ENCODE assay signal across 12 mouse cellular contexts in the genomic region with DNA sequence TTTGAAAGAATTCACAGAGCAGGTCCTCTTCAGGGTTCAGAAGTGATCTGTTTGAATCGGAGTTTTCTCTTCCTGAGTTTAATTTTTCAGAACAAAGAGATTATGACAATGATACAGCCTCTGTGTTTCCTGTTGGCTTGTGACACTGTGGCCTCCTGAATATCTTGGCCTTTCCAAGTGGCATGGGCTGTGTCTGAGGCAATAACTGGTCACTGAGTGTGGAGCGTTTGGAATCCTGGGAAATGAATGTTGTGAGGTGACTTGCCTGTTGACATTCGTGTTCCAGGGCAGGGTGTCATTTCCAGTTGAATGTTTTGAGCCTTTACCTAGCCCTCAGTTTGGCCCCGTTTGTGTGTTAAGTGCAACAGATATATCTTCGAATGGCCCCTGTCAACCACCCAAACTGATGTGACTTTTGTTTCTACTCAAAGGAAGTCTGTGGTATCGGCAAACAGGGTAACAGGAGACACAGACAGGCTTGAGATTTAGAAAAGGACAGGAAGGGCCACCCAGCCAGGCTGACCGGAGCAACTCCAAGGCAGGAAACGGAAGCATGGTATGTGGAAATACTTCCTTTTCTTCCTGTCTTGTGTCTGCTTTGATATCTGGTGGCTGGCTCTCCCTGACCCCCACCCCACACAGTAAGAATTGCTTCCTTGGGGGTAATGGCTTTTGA. TPM values are rescaled to one million over a fixed set of nuclear protein-coding genes. Genes with fewer than 3 reads are reported as not detected.
A peak's percentile ranks its signal among the peaks of the same experiment; 100 is the strongest.
DNase-seq lines count a peak whose midpoint lies in the region; ATAC-seq and TF ChIP-seq lines count a peak whose summit lies in the region.
"Had no signal": no experiment of that assay in that cellular context is flagged by ENCODE, and none has a peak within 500 bp of the region (broad histone marks: within the 10 kb centered on the region; RNA-seq: fewer than 3 reads in every experiment).

No protein-coding gene starts in this region.

- H3K27me3 ChIP-seq in heart, adult 2 months (ENCODE audit: control insufficient read depth, insufficient read depth, low read length): no peaks in the 10 kb centered on the region
- no peaks in the 10 kb centered on the region for H3K27me3 ChIP-seq in stomach, embryonic 15.5 days (replicated peaks)
- H3K27me3 ChIP-seq in stomach, postnatal 0 days (ENCODE audit: control insufficient read depth, insufficient read depth, low read length): no peaks in the 10 kb centered on the region
- no peaks in the 10 kb centered on the region for H3K27me3 ChIP-seq in kidney, postnatal 0 days (ENCODE audit: insufficient read depth, low read length)
- H3K27me3 ChIP-seq in hindbrain, embryonic 11.5 days (ENCODE audit: control insufficient read depth, insufficient read depth, low read length): no peaks in the 10 kb centered on the region
- H3K27me3 ChIP-seq: liver, embryonic 13.5 days; neural tube, embryonic 12.5 days had no signal

- peak in 1 of 2 experiments; percentile 23 for DNase-seq in heart, adult 2 months
- DNase-seq in heart, postnatal 25 days (ENCODE audit: low spot score): no peak
- DNase-seq in stomach, postnatal 0 days (ENCODE audit: low spot score): no peak
- DNase-seq in kidney, postnatal 0 days (ENCODE audit: low spot score): peak; percentile 61
- DNase-seq in left cerebral cortex, adult 9 months (ENCODE audit: low spot score in 2 of 2): no peak
- DNase-seq in hindbrain, embryonic 11.5 days (ENCODE audit: low spot score): no peak
- DNase-seq: cerebellum, adult 9-11 months; liver, embryonic 13.5 days had no signal

- intact Hi-C loops in heart, adult 2 months (cut with DNase I): loop anchor here (5.0 kb wide), 1 partner anchor 92 kb away; no protein-coding TSS in a partner anchor
- intact Hi-C loops in heart, postnatal 25 days (cut with DNase I): loop anchor here (2.0 kb wide), 1 partner anchor 20 kb away; no protein-coding TSS in a partner anchor

- H3K9me3 ChIP-seq in stomach, embryonic 15.5 days: no peaks in the 10 kb centered on the region
- no peaks in the 10 kb centered on the region for H3K9me3 ChIP-seq in stomach, postnatal 0 days (ENCODE audit: control insufficient read depth, low read length)
- no peaks in the 10 kb centered on the region for H3K9me3 ChIP-seq in kidney, postnatal 0 days (replicated peaks; ENCODE audit: low read length)
- H3K9me3 ChIP-seq in hindbrain, embryonic 11.5 days (ENCODE audit: control insufficient read depth, low read length): no peaks in the 10 kb centered on the region
- H3K9me3 ChIP-seq: liver, embryonic 13.5 days; neural tube, embryonic 12.5 days had no signal

- no peak overlapping the region for H3K4me2 ChIP-seq in stomach, embryonic 15.5 days
- H3K4me2 ChIP-seq in stomach, postnatal 0 days (replicated peaks; ENCODE audit: low read depth): no peak overlapping the region
- no peak overlapping the region for H3K4me2 ChIP-seq in kidney, postnatal 0 days (ENCODE audit: low read length)
- no peak overlapping the region for H3K4me2 ChIP-seq in hindbrain, embryonic 11.5 days (replicated peaks; ENCODE audit: low read depth, low read length)
- H3K4me2 ChIP-seq: liver, embryonic 13.5 days; neural tube, embryonic 12.5 days had no signal

- TF ChIP-seq CTCF in heart, adult 2 months (IDR thresholded peaks at IDR 0.05): no peak
- no peak for TF ChIP-seq CTCF in stomach, postnatal 0 days (IDR thresholded peaks at IDR 0.05; ENCODE audit: low read depth)
- TF ChIP-seq CTCF in kidney, postnatal 0 days (IDR thresholded peaks at IDR 0.05; ENCODE audit: low read depth): no peak

- peaks cover 24% of the 10 kb centered on the region for H3K4me1 ChIP-seq in heart, adult 2 months (ENCODE audit: control insufficient read depth, insufficient read depth, low read length)
- 0 out of 2 replicates have a peak, but pooled peaks cover 6% of the 10 kb centered on the region for H3K4me1 ChIP-seq in stomach, embryonic 15.5 days
- H3K4me1 ChIP-seq in stomach, postnatal 0 days (replicated peaks; ENCODE audit: control insufficient read depth, insufficient read depth): no peaks in the 10 kb centered on the region
- no peaks in the 10 kb centered on the region for H3K4me1 ChIP-seq in kidney, postnatal 0 days (replicated peaks; ENCODE audit: insufficient read depth, low read length)
- H3K4me1 ChIP-seq in hindbrain, embryonic 11.5 days (replicated peaks; ENCODE audit: control insufficient read depth, insufficient read depth, low read length): no peaks in the 10 kb centered on the region
- H3K4me1 ChIP-seq: neural tube, embryonic 12.5 days had no signal

- no peaks in the 10 kb centered on the region for H3K36me3 ChIP-seq in heart, adult 2 months (ENCODE audit: control insufficient read depth, insufficient read depth, low read length)
- no peaks in the 10 kb centered on the region for H3K36me3 ChIP-seq in stomach, embryonic 15.5 days
- H3K36me3 ChIP-seq in stomach, postnatal 0 days (ENCODE audit: control insufficient read depth, insufficient read depth, low read length): no peaks in the 10 kb centered on the region
- H3K36me3 ChIP-seq in kidney, postnatal 0 days (ENCODE audit: insufficient read depth, low read length): no peaks in the 10 kb centered on the region
- no peaks in the 10 kb centered on the region for H3K36me3 ChIP-seq in hindbrain, embryonic 11.5 days (ENCODE audit: control insufficient read depth, insufficient read depth, low read length)
- H3K36me3 ChIP-seq: liver, embryonic 13.5 days; neural tube, embryonic 12.5 days had no signal

- H3K79me2 ChIP-seq in heart, adult 2 months (replicated peaks; ENCODE audit: control insufficient read depth, insufficient read depth, low read length): no peaks in the 10 kb centered on the region

- no peak for TF ChIP-seq EP300 in heart, adult 2 months (IDR thresholded peaks at IDR 0.05; ENCODE audit: insufficient read depth, low read depth, low read length)
- TF ChIP-seq EP300 in stomach, postnatal 0 days (optimal IDR thresholded peaks at IDR 0.05): no peak

- no peak for ATAC-seq in stomach, embryonic 15.5 days (ENCODE audit: insufficient read depth, low FRiP score, low read depth)
- no peak for ATAC-seq in stomach, postnatal 0 days (ENCODE audit: low FRiP score, low TSS enrichment)
- no peak for ATAC-seq in kidney, postnatal 0 days (replicated peaks; ENCODE audit: low FRiP score, low read depth)
- ATAC-seq in monocyte, adult 5-6 weeks (replicated peaks; ENCODE audit: insufficient number of reproducible peaks, low FRiP score, low TSS enrichment, poor library complexity, severe bottlenecking): peak; percentile 33; the same call in 1 of the 2 replicates
- no peak for ATAC-seq in hindbrain, embryonic 11.5 days (ENCODE audit: low FRiP score)

- 31% methylated on average over 8 of the region's 8 CpGs for WGBS in heart, adult 2 months
- WGBS in stomach, embryonic 15.5 days: 53% methylated on average over 8 of the region's 8 CpGs
- WGBS in stomach, postnatal 0 days: 54% methylated on average over 8 of the region's 8 CpGs
- 59% methylated on average over 8 of the region's 8 CpGs for WGBS in kidney, postnatal 0 days
- 78% methylated on average over 8 of the region's 8 CpGs for WGBS in hindbrain, embryonic 11.5 days

- no peak overlapping the region for H3K9ac ChIP-seq in heart, adult 2 months (ENCODE audit: low read depth, low read length)
- no peak overlapping the region for H3K9ac ChIP-seq in stomach, embryonic 15.5 days
- H3K9ac ChIP-seq in stomach, postnatal 0 days (ENCODE audit: low read length): no peak overlapping the region
- no peak overlapping the region for H3K9ac ChIP-seq in kidney, postnatal 0 days (ENCODE audit: low read depth, low read length)
- H3K9ac ChIP-seq in hindbrain, embryonic 11.5 days (ENCODE audit: low read depth, low read length): no peak overlapping the region
- H3K9ac ChIP-seq: liver, embryonic 13.5 days; neural tube, embryonic 12.5 days had no signal

- H3K4me3 ChIP-seq in heart, adult 2 months: no peak overlapping the region
- no peak overlapping the region for H3K4me3 ChIP-seq in stomach, embryonic 15.5 days (replicated peaks)
- no peak overlapping the region for H3K4me3 ChIP-seq in stomach, postnatal 0 days (ENCODE audit: low read depth, low read length)
- H3K4me3 ChIP-seq in kidney, postnatal 0 days (replicated peaks; ENCODE audit: low read depth, low read length): no peak overlapping the region
- no peak overlapping the region for H3K4me3 ChIP-seq in hindbrain, embryonic 11.5 days (ENCODE audit: low read depth, low read length)
- H3K4me3 ChIP-seq: erythroblast, embryonic 14.5 days; liver, embryonic 13.5 days; neural tube, embryonic 12.5 days had no signal

- no peak for TF ChIP-seq POLR2A in heart, adult 2 months (IDR thresholded peaks at IDR 0.05; ENCODE audit: insufficient read depth, low read depth, low read length)

- H3K27ac ChIP-seq in heart, adult 2 months: peak overlapping the region; percentile 55
- H3K27ac ChIP-seq in stomach, embryonic 15.5 days: peak overlapping the region; percentile 9; the same call in 1 of the 2 replicates
- H3K27ac ChIP-seq in stomach, postnatal 0 days (replicated peaks): no peak overlapping the region
- H3K27ac ChIP-seq in kidney, postnatal 0 days: peak overlapping the region; percentile 52; the same call in 1 of the 2 replicates
- no peak overlapping the region for H3K27ac ChIP-seq in hindbrain, embryonic 11.5 days (ENCODE audit: low read depth, low read length)
- H3K27ac ChIP-seq: liver, embryonic 13.5 days; neural tube, embryonic 12.5 days had no signal

RNA-seq across cellular contexts. Expression of gene Mef2a, which starts 52.3 kb away (rescaled TPM):
- 100 to 1,000 TPM; 134 to 141 TPM for total RNA-seq in heart, adult 2 months (2021)
- polyA plus RNA-seq in heart, adult 2 months (2012; rRNA removed): 73.4 and 107 TPM in 2 replicates
- total RNA-seq in heart, postnatal 25 days (2021): 100 to 1,000 TPM; 130 to 147 TPM
- polyA plus RNA-seq in stomach, embryonic 15.5 days (2015; fragmentation: Nextera tagmentation; extraction: Ambion mirVana): 36.0 and 38.4 TPM in 2 replicates
- 20.0 and 21.5 TPM in 2 replicates for polyA plus RNA-seq in stomach, postnatal 0 days (2015; fragmentation: Nextera tagmentation; extraction: Ambion mirVana)
- polyA plus RNA-seq in kidney, postnatal 0 days (2015; fragmentation: Nextera tagmentation; extraction: Ambion mirVana): 33.3 and 35.5 TPM in 2 replicates
- total RNA-seq in monocyte, adult 5-6 weeks (2017): 226 to 314 TPM (median 237 TPM) in 3 replicates
- 29.3 and 32.3 TPM in 2 replicates for polyA plus RNA-seq in hindbrain, embryonic 11.5 days (2014; fragmentation: Nextera tagmentation; extraction: Ambion mirVana)

Comparison
In these comparisons a context has a peak if more than half of its experiments do, and no peak if none do; other contexts are left out.
1. H3K27ac ChIP-seq: peak in heart, adult 2 months (single experiment), stomach, embryonic 15.5 days (single experiment) and kidney, postnatal 0 days (single experiment); none in stomach, postnatal 0 days (single experiment) and hindbrain, embryonic 11.5 days (single experiment).